Mouse (Mus musculus) spleen, adult 2 months (tissue): Measurements from ENCODE around the gene Olfr166. TPM values are rescaled to one million over a fixed set of nuclear protein-coding genes. Genes with fewer than 3 reads are reported as not detected.
"Not testable (repeated sequence)": the region's sequence is repeated elsewhere in the genome, so short reads cannot be mapped to it uniquely, and the experiment has no call there.

Experiments used
- DNase-seq, 2 experiments: peaks; one replicate each; pipeline versions ENCODE4 v3.0.0 to v3.0.0-alpha.2; 2012 to 2021; ENCODE audit warnings: low spot score in 2 of 2, low read depth in 1 of 2
- H3K27ac ChIP-seq: fragments of 200-500 bp; 2 replicates; pipeline ENCODE4 v1.5.1; 2012; ENCODE audit warnings: low read length, inconsistent platforms; ENCODE audit not compliant: insufficient read depth
- H3K27me3 ChIP-seq: fragments of 200-500 bp; 2 replicates; pipeline ENCODE4 v1.6.1; 2012; ENCODE audit warnings: mild to moderate bottlenecking, moderate library complexity, low read length, inconsistent platforms; ENCODE audit not compliant: control insufficient read depth, insufficient read depth
- H3K36me3 ChIP-seq: fragments of 200-500 bp; 2 replicates; pipeline ENCODE4 v1.6.1; 2012; ENCODE audit warnings: mild to moderate bottlenecking, low read length, inconsistent platforms; ENCODE audit not compliant: control insufficient read depth, insufficient read depth
- H3K4me1 ChIP-seq: fragments of 200-500 bp; 2 replicates; pipeline ENCODE4 v1.6.1; 2011; ENCODE audit warnings: inconsistent platforms; ENCODE audit not compliant: control insufficient read depth, insufficient read depth, insufficient read length
- H3K4me3 ChIP-seq: fragments of 200-500 bp; 2 replicates; pipeline ENCODE4 v1.5.1; 2011; ENCODE audit warnings: mild to moderate bottlenecking, inconsistent platforms; ENCODE audit not compliant: insufficient read depth, insufficient read length; ENCODE audit errors: extremely low read depth
- CTCF ChIP-seq: fragments of 200-500 bp; IDR thresholded peaks from 2 replicates; pipeline ENCODE4 v1.5.1; 2011; ENCODE audit warnings: mild to moderate bottlenecking, inconsistent platforms; ENCODE audit not compliant: insufficient read depth, insufficient read length, insufficient replicate concordance; ENCODE audit errors: extremely low read depth
- POLR2A ChIP-seq: fragments of 200-500 bp; IDR thresholded peaks from 2 replicates; pipeline ENCODE4 v1.6.1; 2011; ENCODE audit warnings: low read depth, low read length, inconsistent platforms
- WGBS: fragments of 180-500 bp; shearing (Covaris S2); methylation state at CpG from one replicate; pipeline ENCODE4 v1.1.7; 2018; 5-methylcytosine and 5-hydroxymethylcytosine counted together
- polyA plus RNA-seq: library from polyadenylated mRNA; depleted of rRNA; stranded (reverse); fragments of >200 nt; gene quantifications from 2 replicates; pipeline ENCODE4 v1.2.3, GENCODE M21; 2012; rRNA removed

Gene Olfr166
- 0.07 and 0.08 TPM in 2 replicates for polyA plus RNA-seq

- no peaks in the 10 kb centered on the region for H3K4me1 ChIP-seq
- TF ChIP-seq CTCF (no peak), POLR2A (no peak)
- H3K27me3 ChIP-seq = no peaks in the 10 kb centered on the region
- H3K36me3 ChIP-seq = no peaks in the 10 kb centered on the region
- no peak within 1 kb of the TSS for H3K4me3 ChIP-seq
- no peak for DNase-seq
- H3K27ac ChIP-seq = no peak within 1 kb of the TSS
Measured at GRCm38 (mm10) chr16:19483394-19483793, at the start of gene Olfr166. Olfr166 (plus strand) TSS chr16:19483694.

GRCm38 (mm10) chr16:19458741-19459140, 24.8 kb upstream of the Olfr166 start:
- not testable (repeated sequence) for H3K27me3 ChIP-seq, H3K4me3 ChIP-seq, H3K27ac ChIP-seq, H3K36me3 ChIP-seq, H3K4me1 ChIP-seq, DNase-seq
- 78% methylated on average over 4 of the region's 4 CpGs for WGBS

- no peaks in the 10 kb centered on the region for H3K27me3 ChIP-seq
- TF ChIP-seq CTCF = no peak
- TF ChIP-seq POLR2A = no peak
- H3K4me1 ChIP-seq = no peaks in the 10 kb centered on the region
- DNase-seq = no peak
- 88% methylated on average over 1 of the region's 1 CpGs for WGBS
- H3K36me3 ChIP-seq = no peaks in the 10 kb centered on the region
- no peak overlapping the region for H3K4me3 ChIP-seq
- H3K27ac ChIP-seq = no peak overlapping the region
Measured at GRCm38 (mm10) chr16:19464365-19464764, 19.1 kb upstream of the Olfr166 start.

GRCm38 (mm10) chr16:19522166-19522565, 38.7 kb downstream of the Olfr166 start, which contains the start of gene Olfr167:
Olfr167 (minus strand) TSS chr16:19522266.
- TF ChIP-seq CTCF = no peak
- no peak for TF ChIP-seq POLR2A
- WGBS = 80% methylated on average over 2 of the region's 2 CpGs
- Histone ChIP-seq H3K27me3 (no peaks in the 10 kb centered on the region), H3K4me3 (no peak within 1 kb of the TSS), H3K27ac (no peak within 1 kb of the TSS), H3K4me1 (no peaks in the 10 kb centered on the region), H3K36me3 (no peaks in the 10 kb centered on the region)
- DNase-seq = no peak

- H3K4me3 ChIP-seq = no peak within 1 kb of the TSS
- no peak for DNase-seq
- no peaks in the 10 kb centered on the region for H3K4me1 ChIP-seq
- no peaks in the 10 kb centered on the region for H3K27me3 ChIP-seq
- no peak within 1 kb of the TSS for H3K27ac ChIP-seq
- H3K36me3 ChIP-seq = no peaks in the 10 kb centered on the region
- TF ChIP-seq CTCF (no peak), POLR2A (no peak)
Measured at GRCm38 (mm10) chr16:19535455-19535854, 52.0 kb downstream of the Olfr166 start, which contains the start of gene Olfr168. Olfr168 (minus strand) TSS chr16:19535555.

Other genes starting within 250 kb of the Olfr166 start
- gene Olfr164, start 169.6 kb upstream of the Olfr166 start, polyA plus RNA-seq = not detected in 2 replicates
- gene Olfr165, start 60.6 kb upstream of the Olfr166 start, polyA plus RNA-seq = not detected in 2 replicates
- gene Olfr167, start 38.6 kb downstream of the Olfr166 start, polyA plus RNA-seq = not detected in 2 replicates
- gene Olfr168, start 51.9 kb downstream of the Olfr166 start, polyA plus RNA-seq = not detected in 2 replicates
- gene Olfr169, start 88.1 kb downstream of the Olfr166 start, polyA plus RNA-seq = not detected in 2 replicates
- not detected in 2 replicates for gene Olfr170, start 128.2 kb downstream of the Olfr166 start, polyA plus RNA-seq
- gene Olfr171, start 146.2 kb downstream of the Olfr166 start, polyA plus RNA-seq = not detected in 2 replicates
- gene Lamp3, start 222.7 kb downstream of the Olfr166 start, polyA plus RNA-seq = 0.06 and 0.11 TPM in 2 replicates